Mouse (Mus musculus): ENCODE data around the gene Gm45711.

Gene Gm45711

GRCm38 (mm10) chr8:104234573-104234972 lies 75.3 kb downstream of the Gm45711 start:
- no peak for DNase-seq

DNA sequence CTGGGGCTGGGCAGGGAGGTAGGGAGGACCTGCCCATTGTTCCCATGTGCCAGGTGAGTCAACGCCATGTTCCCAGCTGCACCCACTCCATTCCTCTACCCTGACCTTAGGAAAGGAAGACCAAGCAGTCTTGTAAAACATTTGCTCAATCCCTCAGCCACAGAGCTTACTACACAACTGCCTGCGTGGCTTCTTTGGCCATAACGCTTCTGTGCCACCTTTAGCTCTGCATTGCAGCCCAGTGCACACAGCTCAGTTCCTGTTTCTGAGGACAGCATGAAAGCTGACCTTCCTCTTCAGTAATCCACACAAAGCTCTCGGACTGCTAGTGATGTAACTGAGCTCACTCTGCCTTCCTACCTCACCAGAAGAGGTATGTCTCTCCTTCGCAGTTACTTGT lies 77.0 kb downstream of the Gm45711 start:
- no peak for DNase-seq

DNA sequence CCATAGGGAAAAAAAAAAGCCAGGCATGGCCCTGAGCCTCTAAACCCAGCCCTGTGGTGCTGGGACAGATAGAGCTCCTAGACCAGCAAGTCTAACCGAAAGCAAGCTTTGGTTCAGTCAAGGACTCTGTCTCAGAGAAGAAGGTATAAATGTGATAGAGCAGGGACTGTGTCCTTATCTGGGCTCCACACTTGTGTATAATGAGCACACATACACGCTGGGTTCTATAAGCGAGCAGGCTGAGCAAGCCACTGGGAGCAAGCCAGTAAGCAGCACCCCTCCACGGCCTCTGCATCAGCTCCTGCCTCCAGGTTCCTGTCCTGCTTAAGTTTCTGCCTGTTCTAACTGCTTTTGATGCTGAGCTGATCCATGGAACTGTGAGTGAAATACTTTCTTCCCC lies 77.8 kb downstream of the Gm45711 start:
- no peak for DNase-seq
